Comparison of ENCODE assay signal across 23 mouse cellular contexts in the genomic region with DNA sequence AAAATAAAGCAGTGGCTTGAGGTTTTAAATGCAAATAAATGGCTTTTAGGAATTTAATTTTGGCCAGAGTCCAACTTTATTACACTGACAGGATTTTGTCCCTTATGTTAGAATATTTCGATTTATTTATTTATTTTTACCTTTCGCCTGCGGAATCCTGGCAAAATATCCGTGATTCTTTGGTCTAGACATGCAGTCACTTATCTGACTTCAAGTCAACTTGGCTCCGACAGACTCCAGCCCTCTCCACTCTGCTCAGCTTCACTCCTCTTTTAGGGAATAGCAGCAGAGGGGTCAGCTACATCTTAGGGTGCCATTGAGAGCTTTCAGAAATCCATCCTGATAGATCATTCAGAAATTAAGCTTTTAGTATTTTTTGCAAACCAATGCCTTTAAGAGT. TPM values are rescaled to one million over a fixed set of nuclear protein-coding genes. Genes with fewer than 3 reads are reported as not detected.
DNase-seq lines count a peak whose midpoint lies in the region; ATAC-seq and TF ChIP-seq lines count a peak whose summit lies in the region.
"Had no signal": no experiment of that assay in that cellular context is flagged by ENCODE, and none has a peak within 500 bp of the region (broad histone marks: within the 10 kb centered on the region; RNA-seq: fewer than 3 reads in every experiment).

No protein-coding gene starts in this region.

- no peak for DNase-seq in layer of hippocampus, adult 2 months (ENCODE audit: low spot score in 2 of 2)
- no peak for DNase-seq in layer of hippocampus, postnatal 10 days (ENCODE audit: low spot score in 2 of 2)
- DNase-seq in cerebellum, postnatal 14 days: peak; percentile 56 to 73
- DNase-seq in urinary bladder, adult 2 months (ENCODE audit: low spot score): no peak
- DNase-seq: adrenal gland, postnatal 36 days; B cell, adult 2 months; gastrocnemius, postnatal 14 days; heart, postnatal 4 days; kidney, postnatal 25 days; liver, embryonic 13.5 days; lung, adult 2 months; thymus, adult 2 months; thymus, postnatal 4 days had no signal

- ATAC-seq in forebrain, embryonic 13.5 days: no peak
- ATAC-seq in forebrain, embryonic 12.5 days (ENCODE audit: low FRiP score): no peak
- no peak for ATAC-seq in heart, embryonic 11.5 days (replicated peaks; ENCODE audit: insufficient number of reproducible peaks, low FRiP score, low TSS enrichment)
- ATAC-seq: intestine, postnatal 0 days; midbrain, embryonic 13.5 days; Patski had no signal

- no peaks in the 10 kb centered on the region for H3K27me3 ChIP-seq in forebrain, embryonic 13.5 days
- 0 out of 2 replicates have a peak, but pooled peaks cover 8% of the 10 kb centered on the region for H3K27me3 ChIP-seq in forebrain, embryonic 12.5 days
- no peaks in the 10 kb centered on the region for H3K27me3 ChIP-seq in heart, embryonic 11.5 days (ENCODE audit: control insufficient read depth, insufficient read depth, low read length)
- H3K27me3 ChIP-seq: CH12.LX; liver, embryonic 13.5 days; midbrain, embryonic 13.5 days; Patski had no signal

- peak overlapping the region; percentile 25; the same call in 1 of the 2 replicates for H3K27ac ChIP-seq in forebrain, embryonic 13.5 days
- H3K27ac ChIP-seq in forebrain, embryonic 12.5 days: no peak overlapping the region
- peak overlapping the region; percentile 91 for H3K27ac ChIP-seq in layer of hippocampus, adult 2 months
- no peak overlapping the region for H3K27ac ChIP-seq in heart, embryonic 11.5 days (ENCODE audit: low read depth, low read length)
- H3K27ac ChIP-seq: embryonic facial prominence, embryonic 10.5 days; liver, embryonic 13.5 days; midbrain, embryonic 13.5 days had no signal

- no peak overlapping the region for H3K4me3 ChIP-seq in forebrain, embryonic 13.5 days
- no peak overlapping the region for H3K4me3 ChIP-seq in forebrain, embryonic 12.5 days (replicated peaks)
- H3K4me3 ChIP-seq in layer of hippocampus, adult 2 months: peak overlapping the region; percentile 29; the same call in 1 of the 2 replicates
- H3K4me3 ChIP-seq in heart, embryonic 11.5 days (ENCODE audit: low read depth, low read length): no peak overlapping the region
- H3K4me3 ChIP-seq: embryonic facial prominence, embryonic 10.5 days; liver, embryonic 13.5 days; megakaryocyte, embryonic 14.5 days; midbrain, embryonic 13.5 days had no signal

- H3K4me1 ChIP-seq in forebrain, embryonic 13.5 days: peaks cover 58% of the 10 kb centered on the region
- H3K4me1 ChIP-seq in forebrain, embryonic 12.5 days: peaks cover 42% of the 10 kb centered on the region
- H3K4me1 ChIP-seq in heart, embryonic 11.5 days (ENCODE audit: control insufficient read depth, insufficient read depth, low read length): no peaks in the 10 kb centered on the region
- H3K4me1 ChIP-seq: liver, embryonic 13.5 days had no signal

- H3K4me2 ChIP-seq in forebrain, embryonic 13.5 days: no peak overlapping the region
- no peak overlapping the region for H3K4me2 ChIP-seq in forebrain, embryonic 12.5 days
- H3K4me2 ChIP-seq in heart, embryonic 11.5 days: no peak overlapping the region
- H3K4me2 ChIP-seq: liver, embryonic 13.5 days; midbrain, embryonic 13.5 days had no signal

- 75% methylated on average over 5 of the region's 5 CpGs for WGBS in forebrain, embryonic 13.5 days
- 77% methylated on average over 5 of the region's 5 CpGs for WGBS in forebrain, embryonic 12.5 days
- WGBS in heart, embryonic 11.5 days (ENCODE audit: insufficient replicate concordance): 37% methylated on average over 5 of the region's 5 CpGs

- peaks cover 11% of the 10 kb centered on the region for H3K36me3 ChIP-seq in forebrain, embryonic 13.5 days (ENCODE audit: poor library complexity, severe bottlenecking)
- peaks cover 10% of the 10 kb centered on the region for H3K36me3 ChIP-seq in forebrain, embryonic 12.5 days (replicated peaks)
- H3K36me3 ChIP-seq in heart, embryonic 11.5 days (ENCODE audit: control insufficient read depth, insufficient read depth, low read length): peaks cover under 1% of the 10 kb centered on the region; the same call in 1 of the 2 replicates

- TF ChIP-seq CTCF in layer of hippocampus, adult 2 months (conservative IDR thresholded peaks at IDR 0.05): no peak

- no peak overlapping the region; the same call in 1 of the 2 replicates for H3K9ac ChIP-seq in forebrain, embryonic 13.5 days
- H3K9ac ChIP-seq in forebrain, embryonic 12.5 days: no peak overlapping the region
- H3K9ac ChIP-seq in heart, embryonic 11.5 days (ENCODE audit: low read depth, low read length): no peak overlapping the region
- H3K9ac ChIP-seq: liver, embryonic 13.5 days; midbrain, embryonic 13.5 days had no signal

- H3K9me3 ChIP-seq in forebrain, embryonic 13.5 days (replicated peaks): no peaks in the 10 kb centered on the region
- no peaks in the 10 kb centered on the region for H3K9me3 ChIP-seq in forebrain, embryonic 12.5 days
- H3K9me3 ChIP-seq in heart, embryonic 11.5 days (replicated peaks; ENCODE audit: control insufficient read depth, low read length): no peaks in the 10 kb centered on the region
- H3K9me3 ChIP-seq: embryonic facial prominence, embryonic 10.5 days; G1E; liver, embryonic 13.5 days; megakaryocyte, embryonic 14.5 days; midbrain, embryonic 13.5 days had no signal

RNA-seq across cellular contexts. Expression of a gene that starts 10.8 kb away (rescaled TPM):
- 59.8 and 88.1 TPM in 2 replicates for polyA plus RNA-seq in forebrain, embryonic 13.5 days (2015; fragmentation: Nextera tagmentation; extraction: Ambion mirVana)
- polyA plus RNA-seq in forebrain, embryonic 12.5 days (2016; fragmentation: Nextera tagmentation; extraction: Ambion mirVana): 21.3 and 21.6 TPM in 2 replicates
- 100 to 1,000 TPM; 585 to 647 TPM for total RNA-seq in layer of hippocampus, adult 2 months (2021)
- total RNA-seq in layer of hippocampus, postnatal 10 days (2021): 100 to 1,000 TPM; 639 to 677 TPM
- 11.9 and 27.0 TPM in 2 replicates for polyA plus RNA-seq in urinary bladder, adult 2 months (2012; rRNA removed)
- polyA plus RNA-seq in heart, embryonic 11.5 days (2014; fragmentation: Nextera tagmentation; extraction: Ambion mirVana): 3.0 and 3.2 TPM in 2 replicates

Comparison
In these comparisons a context has a peak if more than half of its experiments do, and no peak if none do; other contexts are left out.
1. H3K27ac ChIP-seq: peak in forebrain, embryonic 13.5 days (single experiment) and layer of hippocampus, adult 2 months (single experiment); none in forebrain, embryonic 12.5 days (single experiment) and heart, embryonic 11.5 days (single experiment).
2. DNase-seq: peak in cerebellum, postnatal 14 days (2 of 2); none in layer of hippocampus, adult 2 months (0 of 2), layer of hippocampus, postnatal 10 days (0 of 2) and urinary bladder, adult 2 months (single experiment).